Mouse (Mus musculus) spleen, adult 2 months (tissue): ENCODE measurements around the gene Fgfr2. TPM values are rescaled to one million over a fixed set of nuclear protein-coding genes. Genes with fewer than 3 reads are reported as not detected.

ENCODE experiments used
- DNase-seq, 2 experiments: peaks; one replicate each; pipeline versions ENCODE4 v3.0.0 to v3.0.0-alpha.2; 2012 to 2021; ENCODE audit warnings: low spot score in 2 of 2, low read depth in 1 of 2
- H3K27ac ChIP-seq: fragments of 200-500 bp; 2 replicates; pipeline ENCODE4 v1.5.1; 2012; ENCODE audit warnings: low read length, inconsistent platforms; ENCODE audit not compliant: insufficient read depth
- H3K27me3 ChIP-seq: fragments of 200-500 bp; 2 replicates; pipeline ENCODE4 v1.6.1; 2012; ENCODE audit warnings: mild to moderate bottlenecking, moderate library complexity, low read length, inconsistent platforms; ENCODE audit not compliant: control insufficient read depth, insufficient read depth
- H3K36me3 ChIP-seq: fragments of 200-500 bp; 2 replicates; pipeline ENCODE4 v1.6.1; 2012; ENCODE audit warnings: mild to moderate bottlenecking, low read length, inconsistent platforms; ENCODE audit not compliant: control insufficient read depth, insufficient read depth
- H3K4me1 ChIP-seq: fragments of 200-500 bp; 2 replicates; pipeline ENCODE4 v1.6.1; 2011; ENCODE audit warnings: inconsistent platforms; ENCODE audit not compliant: control insufficient read depth, insufficient read depth, insufficient read length
- H3K4me3 ChIP-seq: fragments of 200-500 bp; 2 replicates; pipeline ENCODE4 v1.5.1; 2011; ENCODE audit warnings: mild to moderate bottlenecking, inconsistent platforms; ENCODE audit not compliant: insufficient read depth, insufficient read length; ENCODE audit errors: extremely low read depth
- CTCF ChIP-seq: fragments of 200-500 bp; IDR thresholded peaks from 2 replicates; pipeline ENCODE4 v1.5.1; 2011; ENCODE audit warnings: mild to moderate bottlenecking, inconsistent platforms; ENCODE audit not compliant: insufficient read depth, insufficient read length, insufficient replicate concordance; ENCODE audit errors: extremely low read depth
- POLR2A ChIP-seq: fragments of 200-500 bp; IDR thresholded peaks from 2 replicates; pipeline ENCODE4 v1.6.1; 2011; ENCODE audit warnings: low read depth, low read length, inconsistent platforms
- WGBS: fragments of 180-500 bp; shearing (Covaris S2); methylation state at CpG from one replicate; pipeline ENCODE4 v1.1.7; 2018; 5-methylcytosine and 5-hydroxymethylcytosine counted together
- polyA plus RNA-seq: library from polyadenylated mRNA; depleted of rRNA; stranded (reverse); fragments of >200 nt; gene quantifications from 2 replicates; pipeline ENCODE4 v1.2.3, GENCODE M21; 2012

Fgfr2 gene
- polyA plus RNA-seq, 1 experiment = 1.6 TPM

- no peaks in the 10 kb centered on the region for H3K27me3 ChIP-seq
- no peaks in the 10 kb centered on the region for H3K4me1 ChIP-seq
- 69% methylated on average over 4 of the region's 4 CpGs for WGBS
- TF ChIP-seq CTCF (no peak), POLR2A (no peak)
- no peak overlapping the region for H3K27ac ChIP-seq
- no peak overlapping the region for H3K4me3 ChIP-seq
- no peak for DNase-seq
- no peaks in the 10 kb centered on the region for H3K36me3 ChIP-seq
Observed at GRCm38 (mm10) chr7:130563880-130564279, 2559.3 kb downstream of the Fgfr2 start.

GRCm38 (mm10) chr7:130563276-130563675, 2559.9 kb downstream of the Fgfr2 start:
- Histone ChIP-seq H3K4me3 (no peak overlapping the region), H3K27me3 (no peaks in the 10 kb centered on the region), H3K27ac (no peak overlapping the region), H3K4me1 (no peaks in the 10 kb centered on the region), H3K36me3 (no peaks in the 10 kb centered on the region)
- DNase-seq = no peak
- TF ChIP-seq POLR2A (no peak), CTCF (no peak)
- WGBS = 93% methylated on average over 4 of the region's 4 CpGs

- TF ChIP-seq POLR2A (no peak), CTCF (no peak)
- WGBS = 38% methylated on average over 1 of the region's 1 CpGs
- Histone ChIP-seq H3K27me3 (no peaks in the 10 kb centered on the region), H3K4me1 (no peaks in the 10 kb centered on the region), H3K36me3 (no peaks in the 10 kb centered on the region), H3K27ac (no peak overlapping the region), H3K4me3 (no peak overlapping the region)
- no peak for DNase-seq
Observed at GRCm38 (mm10) chr7:130560933-130561332, 2562.2 kb downstream of the Fgfr2 start.

- Histone ChIP-seq H3K4me3 (no peak overlapping the region), H3K36me3 (no peaks in the 10 kb centered on the region), H3K4me1 (no peaks in the 10 kb centered on the region), H3K27ac (no peak overlapping the region), H3K27me3 (no peaks in the 10 kb centered on the region)
- no peak for DNase-seq
- TF ChIP-seq POLR2A (no peak), CTCF (no peak)
- WGBS = 93% methylated on average over 4 of the region's 4 CpGs
Observed at GRCm38 (mm10) chr7:130558592-130558991, 2564.6 kb downstream of the Fgfr2 start.

- no peaks in the 10 kb centered on the region for H3K4me1 ChIP-seq
- H3K27ac ChIP-seq = no peak overlapping the region
Observed at GRCm38 (mm10) chr7:130555597-130555996, 2567.6 kb downstream of the Fgfr2 start.

GRCm38 (mm10) chr7:130553321-130553720, 2569.8 kb downstream of the Fgfr2 start:
- Histone ChIP-seq H3K36me3 (no peaks in the 10 kb centered on the region), H3K27ac (no peak overlapping the region), H3K4me1 (no peaks in the 10 kb centered on the region), H3K27me3 (no peaks in the 10 kb centered on the region), H3K4me3 (no peak overlapping the region)
- WGBS = 81% methylated on average over 4 of the region's 4 CpGs
- no peak for DNase-seq
- TF ChIP-seq POLR2A (no peak), CTCF (no peak)

More at GRCm38 (mm10) chr7:130555597-130555996, 2567.6 kb downstream of the Fgfr2 start:
- H3K27me3 ChIP-seq = no peaks in the 10 kb centered on the region
- H3K4me3 ChIP-seq = no peak overlapping the region
- DNase-seq = no peak
- TF ChIP-seq POLR2A = no peak
- no peak for TF ChIP-seq CTCF
- 74% methylated on average over 5 of the region's 5 CpGs for WGBS
- no peaks in the 10 kb centered on the region for H3K36me3 ChIP-seq

- H3K4me1 ChIP-seq = peaks cover 3% of the 10 kb centered on the region; the same call in 1 of the 2 replicates
- WGBS = 88% methylated on average over 5 of the region's 5 CpGs
- no peak overlapping the region for H3K4me3 ChIP-seq
- TF ChIP-seq POLR2A (no peak), CTCF (no peak)
- H3K27ac ChIP-seq = no peak overlapping the region
- no peaks in the 10 kb centered on the region for H3K27me3 ChIP-seq
- no peaks in the 10 kb centered on the region for H3K36me3 ChIP-seq
- no peak for DNase-seq
Observed at GRCm38 (mm10) chr7:130552780-130553179, 2570.4 kb downstream of the Fgfr2 start.
